Mouse (Mus musculus): ENCODE measurements around the gene Ttc28.
A peak's percentile ranks its signal among the peaks of the same experiment; 100 is the strongest.

Gene Ttc28

GRCm38 (mm10) chr5:110888596-110888995 is 9.0 kb downstream of the Ttc28 start:
- DNase-seq (ENCODE audit: low read depth, low spot score), result no peak

DNA sequence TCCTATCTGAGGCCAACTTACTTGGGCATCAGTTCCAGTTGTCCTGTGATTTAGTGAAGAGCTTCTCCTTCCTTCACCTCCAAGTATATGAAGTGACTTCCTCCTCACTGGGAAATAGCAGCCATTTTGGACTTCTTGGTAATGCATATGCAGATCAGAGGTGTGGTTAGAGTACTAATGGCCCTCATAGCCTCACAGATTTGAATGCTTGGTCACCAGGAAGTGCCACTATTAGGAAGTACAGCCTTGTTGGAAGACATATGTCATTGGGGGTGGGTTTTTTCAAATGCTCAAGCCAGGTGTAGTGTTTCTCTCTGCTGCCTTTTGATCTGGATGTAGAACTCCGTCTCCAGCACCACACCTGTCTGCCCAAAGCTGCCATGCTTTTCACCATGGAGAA is 10.3 kb downstream of the Ttc28 start:
- DNase-seq (ENCODE audit: low read depth, low spot score), result no peak

DNA sequence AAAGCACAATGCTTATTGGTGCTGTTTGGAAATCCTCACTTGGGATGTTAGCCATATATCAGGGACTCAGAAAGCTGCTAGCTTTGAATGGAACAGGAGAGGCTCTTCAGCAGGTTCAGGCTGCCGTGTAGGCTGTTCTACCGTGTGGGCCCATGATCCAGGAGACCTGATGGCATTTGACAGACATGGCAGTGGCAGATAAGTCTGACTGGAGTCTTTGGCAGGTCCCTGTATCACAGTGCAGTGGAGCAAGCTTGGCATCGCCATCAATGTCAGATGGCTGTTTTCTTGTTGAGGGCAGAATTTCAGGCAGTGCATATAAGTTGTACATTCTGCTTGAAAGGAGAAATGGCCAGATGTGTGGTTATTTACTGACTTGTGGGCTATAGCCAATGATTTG is 11.0 kb downstream of the Ttc28 start:
- DNase-seq (ENCODE audit: low read depth, low spot score), result no peak

DNA sequence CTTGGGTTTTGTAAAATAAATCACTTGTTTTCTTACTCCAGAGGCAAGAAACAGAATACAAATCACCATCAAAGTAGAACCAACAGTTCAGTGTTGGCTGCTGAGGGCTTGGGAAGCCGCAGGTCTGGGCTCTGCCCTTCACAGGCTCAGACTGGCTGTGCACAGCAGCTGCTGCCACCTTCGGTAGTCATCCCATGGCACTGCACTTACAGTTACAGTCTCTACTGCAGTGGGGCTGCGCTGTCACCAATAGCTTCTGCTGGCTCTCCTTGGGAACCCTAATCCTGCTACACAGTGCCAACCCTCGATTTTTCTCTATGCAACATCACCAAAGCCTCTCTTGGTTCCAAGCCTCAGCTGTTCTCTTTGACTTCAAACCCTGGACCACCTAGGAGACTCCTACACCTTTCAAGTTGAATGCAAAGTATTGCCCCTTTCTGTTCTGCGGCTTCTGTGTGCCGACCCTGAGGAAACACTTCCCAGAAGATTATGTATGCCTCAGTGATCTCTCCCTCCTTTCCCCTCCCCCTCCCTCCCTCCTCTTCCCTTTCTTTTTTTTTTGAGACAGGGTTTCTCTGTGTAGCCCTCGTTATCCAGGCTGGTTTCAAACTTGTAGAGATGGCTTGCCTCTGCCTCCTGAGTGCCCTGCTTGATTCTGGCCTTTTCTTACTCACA is 17.6 kb downstream of the Ttc28 start:
- no peak for DNase-seq (ENCODE audit: low read depth, low spot score)

DNA sequence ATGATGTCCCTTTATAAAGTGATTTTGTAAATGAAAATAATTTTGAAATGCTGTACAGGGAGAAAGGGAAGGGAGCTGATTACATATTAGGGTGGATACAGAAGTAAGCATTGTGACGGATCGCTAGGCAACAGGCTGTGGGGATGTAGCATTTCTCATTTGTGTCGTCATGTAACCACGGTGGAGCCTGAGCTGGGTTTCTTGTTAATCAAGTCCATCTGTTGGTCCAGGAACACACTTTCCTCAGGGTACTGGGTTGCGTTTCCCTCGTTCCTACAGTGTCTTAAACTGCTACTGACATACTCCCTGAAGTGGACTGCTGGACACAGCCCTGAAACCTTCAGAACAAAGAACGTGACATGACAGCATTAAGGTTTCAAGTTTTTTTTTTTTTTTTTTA is 18.6 kb downstream of the Ttc28 start:
- DNase-seq (ENCODE audit: low read depth, low spot score), result no peak

DNA sequence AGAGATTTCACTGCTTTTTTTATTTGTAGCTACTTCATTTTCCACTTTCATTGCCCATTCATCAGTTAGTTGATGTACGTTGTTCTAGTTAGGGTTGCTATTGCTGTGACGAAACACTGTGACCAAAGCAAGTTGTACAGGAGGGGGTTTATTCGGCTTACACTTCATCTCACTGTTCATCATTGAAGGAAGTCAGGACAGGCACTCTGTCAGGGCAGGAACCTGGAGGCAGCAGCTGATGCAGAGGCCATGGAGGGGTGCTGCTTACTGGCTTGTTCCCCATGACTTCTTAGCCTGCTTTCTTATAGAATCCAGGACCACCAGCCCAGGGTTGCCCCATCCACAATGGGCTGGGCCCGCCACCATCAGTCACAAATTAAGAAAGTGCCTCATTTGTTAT is 19.2 kb downstream of the Ttc28 start:
- no peak for DNase-seq (ENCODE audit: low read depth, low spot score)

- no peak for DNase-seq (ENCODE audit: low read depth, low spot score)
Observed at GRCm38 (mm10) chr5:110900331-110900730, 20.7 kb downstream of the Ttc28 start.

- DNase-seq (ENCODE audit: low read depth, low spot score), result no peak
Observed at GRCm38 (mm10) chr5:110906708-110907107, 27.1 kb downstream of the Ttc28 start.

DNA sequence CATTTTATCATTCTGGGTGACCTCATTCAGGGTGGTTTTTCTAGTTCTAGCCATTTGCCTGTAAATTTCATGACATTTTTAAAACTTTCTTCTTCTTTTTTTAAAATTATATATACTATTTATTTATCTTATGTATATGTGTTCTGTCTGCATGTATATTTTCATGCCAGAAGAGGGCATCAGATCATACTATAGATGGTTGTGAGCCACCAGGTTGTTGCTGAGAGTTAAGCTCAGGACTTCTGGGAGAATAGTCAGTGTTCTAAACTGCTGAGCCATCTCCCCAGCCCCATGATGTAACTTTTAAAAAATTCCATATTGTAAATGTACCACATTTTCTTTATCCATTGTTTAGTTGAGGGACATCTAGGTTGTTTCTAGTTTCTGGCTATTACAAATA is 29.3 kb downstream of the Ttc28 start:
- DNase-seq (ENCODE audit: low read depth, low spot score), result no peak

DNA sequence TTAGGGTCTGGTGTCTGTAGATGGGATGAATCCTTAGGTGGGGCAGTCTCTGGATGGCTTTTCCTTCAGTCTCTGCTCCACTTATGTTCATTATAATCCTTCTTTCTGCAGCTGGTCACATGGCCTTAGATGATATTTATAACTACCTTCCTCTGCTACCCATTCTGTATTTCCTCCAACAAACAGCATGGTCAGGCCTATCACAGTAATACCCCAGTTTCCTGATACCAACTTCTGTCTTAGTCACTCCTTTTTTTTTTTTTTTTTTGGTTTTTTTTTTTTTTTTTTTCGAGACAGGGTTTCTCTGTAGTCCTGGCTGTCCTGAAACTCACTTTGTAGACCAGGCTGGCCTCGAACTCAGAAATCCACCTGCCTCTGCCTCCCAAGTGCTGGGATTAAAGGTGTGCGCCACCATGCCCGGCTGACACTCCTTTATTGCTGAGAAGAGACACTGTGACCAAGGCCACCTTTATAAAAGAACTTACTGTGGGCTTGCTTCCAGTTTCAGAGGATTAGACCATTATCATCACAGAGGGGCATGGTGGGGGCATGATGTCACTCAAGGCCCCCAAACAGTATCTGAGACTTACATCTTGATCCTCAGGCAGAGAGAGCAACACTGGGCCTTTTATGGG is 30.5 kb downstream of the Ttc28 start:
- no peak for DNase-seq (ENCODE audit: low read depth, low spot score)

DNA sequence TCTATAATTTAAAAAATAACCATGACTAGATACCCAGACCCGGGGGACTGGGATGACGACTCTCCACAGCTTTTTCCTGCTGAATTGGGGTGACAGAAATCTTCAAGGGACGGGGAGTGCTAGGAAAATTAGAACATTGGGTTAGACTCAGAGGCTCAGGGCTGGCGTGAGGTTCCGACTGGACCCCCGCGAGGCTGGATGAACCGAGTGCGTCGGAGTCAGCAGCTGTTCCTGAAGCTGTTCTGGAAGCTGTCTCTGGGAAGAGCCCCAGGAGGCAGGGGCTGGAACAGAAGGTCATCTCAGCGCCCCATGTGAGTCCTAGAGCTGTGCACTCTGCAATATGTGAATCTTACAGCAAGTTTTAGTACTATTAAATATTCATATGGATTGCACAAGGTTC is 35.3 kb downstream of the Ttc28 start:
- no peak for DNase-seq (ENCODE audit: low read depth, low spot score)

DNA sequence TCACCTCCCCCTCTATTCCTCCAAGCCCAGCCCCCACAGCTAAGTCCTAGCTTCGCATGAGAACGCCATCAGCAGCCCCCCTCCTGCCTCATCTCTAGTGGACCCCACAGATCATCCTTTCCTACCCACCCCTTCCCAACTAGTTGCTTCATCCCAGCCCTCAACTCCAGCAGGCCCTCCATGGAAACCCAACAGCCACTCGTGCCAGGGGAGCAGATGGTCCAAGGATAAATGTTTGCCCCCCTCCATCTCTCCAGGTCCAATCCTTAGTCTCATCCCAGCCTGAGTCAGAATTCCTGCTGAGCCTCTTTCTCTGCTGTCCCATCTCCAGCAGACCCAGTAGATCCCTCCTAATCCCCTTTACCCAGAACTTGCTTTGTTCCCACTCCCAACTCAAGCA is 36.6 kb downstream of the Ttc28 start:
- DNase-seq (ENCODE audit: low read depth, low spot score), result no peak

GRCm38 (mm10) chr5:110919541-110919940 is 39.9 kb downstream of the Ttc28 start:
- no peak for DNase-seq (ENCODE audit: low read depth, low spot score)

DNA sequence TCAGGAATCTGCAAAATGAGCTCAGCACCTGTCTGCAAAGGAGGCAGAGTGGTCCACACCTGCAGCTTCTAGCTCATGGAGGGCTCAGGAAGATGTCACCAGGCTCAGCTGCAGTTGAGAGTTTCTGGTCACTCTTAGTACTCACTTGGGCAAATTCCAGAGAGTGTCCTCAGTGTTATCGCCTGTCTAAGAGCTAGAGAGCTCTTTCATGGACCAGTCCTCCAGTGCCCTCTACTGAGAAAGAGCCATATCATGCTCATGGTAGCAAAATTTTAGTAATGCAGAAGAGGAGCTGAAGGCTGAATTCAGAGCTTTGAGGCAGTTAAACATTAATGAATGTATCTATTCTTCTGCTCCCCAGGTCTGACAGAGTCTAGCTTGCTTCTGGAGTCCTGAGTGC is 43.7 kb downstream of the Ttc28 start:
- DNase-seq (ENCODE audit: low read depth, low spot score), result peak; percentile 28

DNA sequence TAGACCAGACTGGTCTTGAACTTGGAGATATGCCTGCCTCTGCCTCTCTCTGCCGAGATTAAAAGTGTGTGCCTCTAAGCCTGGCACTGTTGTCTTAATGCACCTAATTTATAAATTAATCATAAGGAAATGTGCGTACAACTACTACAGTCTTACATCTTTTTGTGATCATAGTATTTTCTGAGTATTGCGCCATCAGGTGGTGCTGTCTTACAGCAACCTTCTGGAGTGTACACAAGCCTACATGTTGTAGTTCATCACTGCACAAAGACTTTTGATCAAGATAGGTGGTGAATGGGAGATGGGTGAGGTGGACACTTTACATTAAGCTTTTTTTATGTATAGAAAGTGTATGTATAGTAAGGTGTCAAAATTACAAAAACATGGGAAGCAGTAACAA is 45.0 kb downstream of the Ttc28 start:
- no peak for DNase-seq (ENCODE audit: low read depth, low spot score)

DNA sequence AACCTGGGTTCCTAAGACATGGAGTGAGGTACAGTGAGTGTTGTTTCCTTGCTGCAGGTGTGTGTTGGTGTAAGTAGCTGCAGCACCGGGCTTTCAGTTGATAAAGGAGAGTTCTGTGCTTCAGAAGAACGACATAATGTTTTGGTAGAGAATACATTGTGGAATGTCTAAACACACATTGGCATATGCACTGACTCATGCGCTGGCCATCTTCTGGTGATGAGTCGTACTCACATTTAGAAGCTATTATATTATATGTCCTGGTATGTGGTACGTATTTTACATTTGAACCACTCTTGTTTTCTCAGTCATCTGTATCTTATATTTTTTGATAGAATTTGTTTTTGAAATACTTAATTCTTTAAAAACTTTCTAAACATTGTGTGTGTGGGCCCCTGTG is 46.2 kb downstream of the Ttc28 start:
- no peak for DNase-seq (ENCODE audit: low read depth, low spot score)

DNA sequence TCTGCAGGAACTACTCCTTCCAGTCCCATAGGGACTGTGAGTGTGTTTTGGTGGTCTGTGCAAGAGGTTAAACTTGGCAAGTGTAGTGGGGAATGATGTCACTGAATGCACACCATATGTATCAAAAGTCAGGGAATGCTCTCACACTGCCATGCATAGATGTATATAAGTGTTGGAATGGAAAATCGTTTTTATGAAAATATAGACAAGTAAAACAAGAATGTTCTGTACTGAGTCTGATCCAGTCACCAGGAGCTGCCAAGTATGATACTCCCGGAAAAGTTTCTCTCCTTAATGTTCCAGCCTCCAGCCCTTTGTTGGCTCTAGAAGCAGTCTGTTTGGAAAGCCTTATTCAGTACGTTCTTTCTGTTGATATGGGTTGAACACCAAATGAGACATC is 48.7 kb downstream of the Ttc28 start:
- DNase-seq (ENCODE audit: low read depth, low spot score), result peak; percentile 6

GRCm38 (mm10) chr5:110929306-110929705 is 49.7 kb downstream of the Ttc28 start:
- DNase-seq (ENCODE audit: low read depth, low spot score), result no peak

DNA sequence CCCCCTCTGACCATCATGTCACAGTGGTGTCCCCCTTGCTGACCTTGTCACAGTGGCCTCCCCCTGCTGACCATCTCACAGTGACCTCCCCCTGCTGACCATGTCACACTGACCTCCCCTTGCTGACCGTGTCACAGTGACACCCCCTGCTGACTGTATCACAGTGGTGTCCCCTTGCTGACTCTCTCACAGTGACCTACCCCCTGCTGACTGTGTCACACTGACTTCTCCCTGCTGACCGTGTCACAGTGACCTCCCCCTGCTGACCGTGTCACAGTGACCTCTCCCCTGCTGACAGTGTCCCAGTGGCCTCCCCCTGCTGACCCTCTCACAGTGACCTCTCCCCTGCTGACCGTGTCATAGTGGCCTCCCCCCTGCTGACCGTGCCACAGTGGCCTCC is 57.0 kb downstream of the Ttc28 start:
- no peak for DNase-seq (ENCODE audit: low read depth, low spot score)

DNA sequence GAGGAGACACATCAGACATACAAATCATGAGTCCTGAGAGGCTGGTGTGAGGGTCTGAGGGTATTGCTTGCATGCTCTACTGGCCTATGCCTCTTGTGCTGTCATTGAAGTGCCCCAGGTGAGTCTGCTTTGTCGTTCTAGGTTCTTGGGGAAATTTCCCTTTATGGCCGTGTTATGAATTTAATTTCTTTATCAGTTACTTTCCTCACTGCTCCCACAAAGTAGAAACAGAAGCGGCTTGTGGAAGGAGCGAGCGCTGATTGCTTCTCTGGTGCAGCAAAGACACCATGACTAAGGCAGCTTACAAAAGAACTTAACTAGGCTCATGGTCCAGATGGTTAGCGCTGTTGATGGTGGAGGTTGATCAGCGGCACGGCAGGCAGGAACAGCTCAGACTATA is 64.7 kb downstream of the Ttc28 start:
- DNase-seq (ENCODE audit: low read depth, low spot score), result no peak

- no peak for DNase-seq (ENCODE audit: low read depth, low spot score)
Observed at GRCm38 (mm10) chr5:110948476-110949399, 69.1 kb downstream of the Ttc28 start.

- peak; percentile 6 for DNase-seq (ENCODE audit: low read depth, low spot score)
Observed at GRCm38 (mm10) chr5:110949791-110950190, 70.2 kb downstream of the Ttc28 start.

- no peak for DNase-seq (ENCODE audit: low read depth, low spot score)
Observed at GRCm38 (mm10) chr5:110958196-110958595, 78.6 kb downstream of the Ttc28 start.
